Mouse (Mus musculus): ENCODE measurements around the gene Adamts14. TPM values are rescaled to one million over a fixed set of nuclear protein-coding genes. Genes with fewer than 3 reads are reported as not detected.

Adamts14 gene
- polyA plus RNA-seq, 1 experiment from 2014 or later, result 0.35 TPM

- H3K4me2 ChIP-seq, result no peak overlapping the region
- no peak overlapping the region for H3K9ac ChIP-seq
- no peak for ATAC-seq (ENCODE audit: low FRiP score, low read depth)
- H3K4me3 ChIP-seq, result no peak overlapping the region
- H3K27ac ChIP-seq (replicated peaks), result no peak overlapping the region
- H3K9me3 ChIP-seq, result no peaks in the 10 kb centered on the region
- H3K4me1 ChIP-seq (replicated peaks), result no peaks in the 10 kb centered on the region
- WGBS, result 96% methylated on average over 4 of the region's 4 CpGs
- no peaks in the 10 kb centered on the region for H3K36me3 ChIP-seq
- H3K27me3 ChIP-seq, result no peaks in the 10 kb centered on the region
These were observed 53.9 kb downstream of the Adamts14 start for GRCm38 (mm10) chr10:61219318-61219717.

GRCm38 (mm10) chr10:61216163-61216562 lies 57.1 kb downstream of the Adamts14 start:
- 97% methylated on average over 4 of the region's 4 CpGs for WGBS
- Histone ChIP-seq H3K9ac (no peak overlapping the region), H3K27ac (replicated peaks) (no peak overlapping the region), H3K9me3 (no peaks in the 10 kb centered on the region), H3K4me2 (no peak overlapping the region), H3K36me3 (no peaks in the 10 kb centered on the region), H3K4me1 (replicated peaks) (0 out of 2 replicates have a peak, but pooled peaks cover 5% of the 10 kb centered on the region), H3K4me3 (no peak overlapping the region), H3K27me3 (0 out of 2 replicates have a peak, but pooled peaks cover 7% of the 10 kb centered on the region)
- no peak for ATAC-seq (ENCODE audit: low FRiP score, low read depth)

- no peak overlapping the region for H3K4me2 ChIP-seq
- H3K36me3 ChIP-seq, result no peaks in the 10 kb centered on the region
- no peak overlapping the region for H3K4me3 ChIP-seq
- no peak overlapping the region for H3K9ac ChIP-seq
- H3K27me3 ChIP-seq, result 0 out of 2 replicates have a peak, but pooled peaks cover 7% of the 10 kb centered on the region
- 96% methylated on average over 6 of the region's 6 CpGs for WGBS
- no peak overlapping the region for H3K27ac ChIP-seq (replicated peaks)
- H3K4me1 ChIP-seq (replicated peaks), result 0 out of 2 replicates have a peak, but pooled peaks cover 5% of the 10 kb centered on the region
- no peaks in the 10 kb centered on the region for H3K9me3 ChIP-seq
- ATAC-seq (ENCODE audit: low FRiP score, low read depth), result no peak
These were observed 57.6 kb downstream of the Adamts14 start for GRCm38 (mm10) chr10:61215658-61216057.

- Histone ChIP-seq H3K4me1 (replicated peaks) (0 out of 2 replicates have a peak, but pooled peaks cover 5% of the 10 kb centered on the region), H3K4me3 (no peak overlapping the region), H3K9me3 (no peaks in the 10 kb centered on the region), H3K27ac (replicated peaks) (no peak overlapping the region), H3K4me2 (no peak overlapping the region), H3K36me3 (no peaks in the 10 kb centered on the region), H3K27me3 (0 out of 2 replicates have a peak, but pooled peaks cover 7% of the 10 kb centered on the region), H3K9ac (no peak overlapping the region)
- ATAC-seq (ENCODE audit: low FRiP score, low read depth), result no peak
- 16% methylated on average over 11 of the region's 11 CpGs for WGBS
These were observed 60.4 kb downstream of the Adamts14 start for GRCm38 (mm10) chr10:61212817-61213216.

- Histone ChIP-seq H3K9ac (no peak overlapping the region), H3K4me2 (no peak overlapping the region), H3K4me3 (no peak overlapping the region), H3K27ac (replicated peaks) (no peak overlapping the region), H3K27me3 (0 out of 2 replicates have a peak, but pooled peaks cover 7% of the 10 kb centered on the region), H3K4me1 (replicated peaks) (0 out of 2 replicates have a peak, but pooled peaks cover 5% of the 10 kb centered on the region), H3K9me3 (no peaks in the 10 kb centered on the region), H3K36me3 (no peaks in the 10 kb centered on the region)
- ATAC-seq (ENCODE audit: low FRiP score, low read depth), result 0 out of 2 replicates have a peak, but pooled peaks have one; percentile 30
- WGBS, result 8% methylated on average over 13 of the region's 13 CpGs
These were observed 61.5 kb downstream of the Adamts14 start for GRCm38 (mm10) chr10:61211743-61212142.

GRCm38 (mm10) chr10:61211105-61211504 lies 62.1 kb downstream of the Adamts14 start:
- WGBS, result 83% methylated on average over 4 of the region's 4 CpGs
- no peak overlapping the region for H3K4me2 ChIP-seq
- H3K27ac ChIP-seq (replicated peaks), result no peak overlapping the region
- no peak for ATAC-seq (ENCODE audit: low FRiP score, low read depth)
- H3K36me3 ChIP-seq, result no peaks in the 10 kb centered on the region
- no peak overlapping the region for H3K9ac ChIP-seq
- no peak overlapping the region for H3K4me3 ChIP-seq
- H3K4me1 ChIP-seq (replicated peaks), result 0 out of 2 replicates have a peak, but pooled peaks cover 5% of the 10 kb centered on the region
- H3K9me3 ChIP-seq, result no peaks in the 10 kb centered on the region
- 0 out of 2 replicates have a peak, but pooled peaks cover 7% of the 10 kb centered on the region for H3K27me3 ChIP-seq

GRCm38 (mm10) chr10:61208114-61208684 lies 65.0 kb downstream of the Adamts14 start:
- no peaks in the 10 kb centered on the region for H3K9me3 ChIP-seq
- no peak for ATAC-seq (ENCODE audit: low FRiP score, low read depth)
- no peak overlapping the region for H3K4me3 ChIP-seq
- H3K27me3 ChIP-seq, result 0 out of 2 replicates have a peak, but pooled peaks cover 7% of the 10 kb centered on the region
- no peak overlapping the region for H3K4me2 ChIP-seq
- no peak overlapping the region for H3K9ac ChIP-seq
- H3K36me3 ChIP-seq, result no peaks in the 10 kb centered on the region
- 78% methylated on average over 9 of the region's 9 CpGs for WGBS
- no peak overlapping the region for H3K27ac ChIP-seq (replicated peaks)
- H3K4me1 ChIP-seq (replicated peaks), result 0 out of 2 replicates have a peak, but pooled peaks cover 5% of the 10 kb centered on the region

- Histone ChIP-seq H3K9me3 (no peaks in the 10 kb centered on the region), H3K4me2 (no peak overlapping the region), H3K36me3 (no peaks in the 10 kb centered on the region), H3K9ac (no peak overlapping the region), H3K4me3 (no peak overlapping the region), H3K27me3 (no peaks in the 10 kb centered on the region), H3K4me1 (replicated peaks) (no peaks in the 10 kb centered on the region), H3K27ac (replicated peaks) (no peak overlapping the region)
- 69% methylated on average over 3 of the region's 3 CpGs for WGBS
- no peak for ATAC-seq (ENCODE audit: low FRiP score, low read depth)
These were observed 69.3 kb downstream of the Adamts14 start for GRCm38 (mm10) chr10:61203930-61204329.

- no peaks in the 10 kb centered on the region for H3K4me1 ChIP-seq (replicated peaks)
- H3K4me2 ChIP-seq, result no peak overlapping the region
- H3K4me3 ChIP-seq, result no peak overlapping the region
- no peaks in the 10 kb centered on the region for H3K9me3 ChIP-seq
- H3K27me3 ChIP-seq, result no peaks in the 10 kb centered on the region
- 84% methylated on average over 12 of the region's 12 CpGs for WGBS
- no peaks in the 10 kb centered on the region for H3K36me3 ChIP-seq
- ATAC-seq (ENCODE audit: low FRiP score, low read depth), result no peak
- no peak overlapping the region for H3K9ac ChIP-seq
- no peak overlapping the region for H3K27ac ChIP-seq (replicated peaks)
These were observed 71.5 kb downstream of the Adamts14 start for GRCm38 (mm10) chr10:61201596-61202318.

GRCm38 (mm10) chr10:61200998-61201397 lies 72.2 kb downstream of the Adamts14 start:
- ATAC-seq (ENCODE audit: low FRiP score, low read depth), result no peak
- Histone ChIP-seq H3K27ac (replicated peaks) (no peak overlapping the region), H3K36me3 (no peaks in the 10 kb centered on the region), H3K9ac (no peak overlapping the region), H3K27me3 (no peaks in the 10 kb centered on the region), H3K4me1 (replicated peaks) (no peaks in the 10 kb centered on the region), H3K9me3 (no peaks in the 10 kb centered on the region), H3K4me2 (no peak overlapping the region), H3K4me3 (no peak overlapping the region)
- 52% methylated on average over 9 of the region's 9 CpGs for WGBS

- Histone ChIP-seq H3K36me3 (no peaks in the 10 kb centered on the region), H3K9ac (no peak overlapping the region), H3K4me2 (no peak overlapping the region), H3K27ac (replicated peaks) (no peak overlapping the region), H3K4me1 (replicated peaks) (no peaks in the 10 kb centered on the region), H3K9me3 (no peaks in the 10 kb centered on the region), H3K4me3 (no peak overlapping the region), H3K27me3 (no peaks in the 10 kb centered on the region)
- 68% methylated on average over 7 of the region's 7 CpGs for WGBS
- ATAC-seq (ENCODE audit: low FRiP score, low read depth), result no peak
These were observed 72.9 kb downstream of the Adamts14 start for GRCm38 (mm10) chr10:61200232-61200820.

- H3K27ac ChIP-seq (replicated peaks), result no peak overlapping the region
- WGBS, result 26% methylated on average over 11 of the region's 11 CpGs
- H3K4me2 ChIP-seq, result no peak overlapping the region
- no peaks in the 10 kb centered on the region for H3K27me3 ChIP-seq
- H3K36me3 ChIP-seq, result no peaks in the 10 kb centered on the region
- no peaks in the 10 kb centered on the region for H3K9me3 ChIP-seq
- no peak overlapping the region for H3K4me3 ChIP-seq
- ATAC-seq (ENCODE audit: low FRiP score, low read depth), result no peak
- no peak overlapping the region for H3K9ac ChIP-seq
- no peaks in the 10 kb centered on the region for H3K4me1 ChIP-seq (replicated peaks)
These were observed 73.5 kb downstream of the Adamts14 start for GRCm38 (mm10) chr10:61199566-61200213.

Measured in hindbrain, embryonic 15.5 days (tissue).